Mouse (Mus musculus) left cerebral cortex, adult 11 months (tissue): ENCODE results near the gene Dcaf11.

ENCODE experiments used
- DNase-seq: peaks from one replicate; pipeline ENCODE4 v3.0.0; 2022; ENCODE audit warnings: low spot score

The Dcaf11 gene

GRCm38 (mm10) chr14:55557003-55557402, 2.8 kb upstream of the Dcaf11 start:
- DNase-seq, result peak; percentile 45

- DNase-seq, result no peak
Observed at GRCm38 (mm10) chr14:55557587-55557986, 2.2 kb upstream of the Dcaf11 start.

DNA sequence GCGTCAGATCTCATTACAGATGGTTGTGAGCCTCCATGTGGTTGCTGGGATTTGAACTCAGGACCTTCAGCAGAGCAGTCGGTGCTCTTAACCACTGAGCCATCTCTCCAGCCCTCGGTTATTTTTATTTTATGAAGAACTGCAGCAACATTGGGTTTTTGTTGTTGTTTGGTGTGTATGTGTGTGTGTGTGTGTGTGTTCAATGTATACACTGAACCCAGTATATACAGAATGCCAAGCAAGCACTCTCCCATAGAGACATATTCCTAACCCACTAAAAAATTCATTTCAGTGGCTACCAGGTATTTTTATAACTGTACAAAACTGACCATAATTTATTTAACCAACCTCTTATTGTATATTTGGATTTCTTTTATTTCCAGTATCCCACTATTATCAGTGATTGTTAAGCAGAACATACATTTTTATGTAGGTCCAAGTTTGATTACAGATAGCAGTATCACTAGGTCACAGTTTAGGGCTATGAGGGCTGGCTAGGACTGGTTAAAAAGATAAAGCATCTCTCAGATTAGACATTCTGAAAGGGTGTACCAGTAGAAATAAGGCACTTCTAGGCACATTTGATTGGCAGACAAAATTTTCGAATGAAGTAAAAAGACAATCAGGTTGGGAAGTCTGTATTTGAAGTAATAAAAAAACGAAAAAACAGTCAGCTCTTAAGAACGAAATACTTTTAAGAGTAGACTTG, 912 bp upstream of the Dcaf11 start:
- no peak for DNase-seq

- DNase-seq, result peak; percentile 99
Observed at GRCm38 (mm10) chr14:55560202-55561073, 632 bp downstream of the Dcaf11 start, which contains the start of gene A730061H03Rik. Gene A730061H03Rik, minus strand, starts transcription at chr14:55560406.

DNA sequence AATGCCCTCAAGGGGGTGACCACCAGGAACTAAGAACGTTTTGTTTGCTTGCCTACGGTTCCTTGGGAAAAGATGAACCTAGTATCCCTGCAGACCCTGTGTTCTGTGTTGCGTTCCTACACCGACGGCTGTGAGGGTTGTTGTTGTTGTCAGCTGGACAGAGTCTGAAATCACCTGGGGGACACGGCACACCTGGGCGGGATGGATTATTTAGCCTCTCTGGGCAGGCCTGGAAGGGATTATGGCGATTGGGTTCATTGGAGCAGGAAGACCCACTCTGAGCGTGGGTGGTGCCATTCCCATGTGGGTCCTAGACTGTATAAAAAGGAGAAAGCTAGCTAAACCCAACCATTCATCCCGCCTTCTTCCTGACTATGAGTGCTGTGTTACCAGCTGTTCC, 2.1 kb downstream of the Dcaf11 start:
- no peak for DNase-seq

GRCm38 (mm10) chr14:55563249-55563648, 3.4 kb downstream of the Dcaf11 start:
- no peak for DNase-seq

DNA sequence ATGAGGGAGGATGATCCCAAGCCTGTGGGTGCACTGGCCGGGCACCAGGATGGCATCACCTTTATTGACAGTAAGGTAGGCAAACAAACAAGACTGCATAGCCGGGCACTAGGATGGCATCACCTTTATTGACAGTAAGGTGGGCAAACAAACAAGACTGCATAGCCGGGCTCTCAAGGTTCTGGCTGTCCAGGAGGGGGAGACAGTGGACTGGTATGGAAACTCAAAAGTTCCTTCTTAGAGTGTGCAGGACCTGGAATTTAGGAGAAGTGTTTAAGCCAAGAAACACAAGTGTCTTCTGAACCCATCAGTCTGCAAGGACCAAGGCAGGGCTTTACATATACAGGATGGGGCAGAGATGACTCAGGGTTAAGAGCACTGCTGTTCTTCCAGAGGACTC, 5.9 kb downstream of the Dcaf11 start:
- no peak for DNase-seq

- no peak for DNase-seq
Observed at GRCm38 (mm10) chr14:55567496-55567895, 7.7 kb downstream of the Dcaf11 start.

GRCm38 (mm10) chr14:55570588-55570987, 10.8 kb downstream of the Dcaf11 start:
- no peak for DNase-seq

DNA sequence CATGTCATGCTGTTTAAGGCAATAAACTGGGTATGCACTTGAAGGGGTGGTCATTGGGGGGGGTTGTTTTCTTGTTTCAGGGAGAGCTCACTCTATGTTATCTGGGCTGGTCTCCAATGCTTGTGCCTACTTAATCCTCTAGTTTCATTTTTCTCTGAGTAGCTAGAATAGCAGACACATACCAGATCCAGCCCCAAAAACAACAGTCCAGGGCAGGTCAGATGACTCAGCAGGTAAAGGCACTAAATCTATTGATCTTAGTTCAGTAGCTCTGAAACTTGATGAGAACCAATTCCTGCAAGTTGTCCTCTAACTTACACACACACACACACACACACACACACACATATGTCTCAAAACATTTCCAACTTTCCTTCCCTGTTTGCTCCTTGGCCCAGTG, 12.0 kb downstream of the Dcaf11 start:
- no peak for DNase-seq

DNA sequence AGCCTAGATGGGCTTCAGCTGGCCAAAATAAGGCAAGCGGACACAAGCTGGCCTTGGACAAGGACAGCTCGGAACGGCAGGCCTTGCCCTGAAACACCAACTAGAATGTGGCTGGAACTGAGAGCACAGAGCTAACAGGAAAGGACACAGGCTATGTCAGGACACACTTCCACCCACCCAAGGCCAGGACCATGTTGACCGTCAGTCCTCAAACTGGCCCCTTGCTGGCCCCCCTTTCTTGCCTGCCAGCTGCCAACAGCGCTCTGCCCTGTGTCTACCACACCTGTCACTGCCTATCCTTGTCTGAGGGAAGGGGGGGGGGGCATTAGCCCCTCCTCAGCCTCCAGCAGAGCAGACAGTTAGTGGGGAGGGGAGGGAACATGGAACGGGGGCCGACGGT, 15.5 kb downstream of the Dcaf11 start, which contains the start of gene Fitm1:
TSS of gene Fitm1 (plus strand) at position 316 of the 400 bp plus-strand sequence.
- DNase-seq, result no peak

GRCm38 (mm10) chr14:55575711-55576110, 15.9 kb downstream of the Dcaf11 start:
- DNase-seq, result no peak

DNA sequence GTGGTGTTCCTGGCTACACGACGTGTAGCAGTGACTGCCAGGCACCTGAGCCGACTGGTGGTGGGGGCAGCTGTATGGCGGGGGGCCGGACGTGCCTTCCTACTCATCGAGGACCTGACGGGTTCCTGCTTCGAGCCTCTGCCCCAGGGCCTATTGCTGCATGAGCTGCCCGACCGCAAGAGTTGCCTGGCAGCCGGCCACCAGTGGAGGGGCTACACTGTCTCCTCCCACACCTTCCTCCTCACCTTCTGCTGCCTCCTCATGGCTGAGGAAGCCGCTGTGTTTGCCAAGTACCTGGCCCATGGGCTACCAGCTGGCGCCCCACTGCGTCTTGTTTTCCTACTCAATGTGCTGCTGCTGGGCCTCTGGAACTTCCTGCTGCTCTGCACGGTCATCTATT, 16.6 kb downstream of the Dcaf11 start:
- no peak for DNase-seq

DNA sequence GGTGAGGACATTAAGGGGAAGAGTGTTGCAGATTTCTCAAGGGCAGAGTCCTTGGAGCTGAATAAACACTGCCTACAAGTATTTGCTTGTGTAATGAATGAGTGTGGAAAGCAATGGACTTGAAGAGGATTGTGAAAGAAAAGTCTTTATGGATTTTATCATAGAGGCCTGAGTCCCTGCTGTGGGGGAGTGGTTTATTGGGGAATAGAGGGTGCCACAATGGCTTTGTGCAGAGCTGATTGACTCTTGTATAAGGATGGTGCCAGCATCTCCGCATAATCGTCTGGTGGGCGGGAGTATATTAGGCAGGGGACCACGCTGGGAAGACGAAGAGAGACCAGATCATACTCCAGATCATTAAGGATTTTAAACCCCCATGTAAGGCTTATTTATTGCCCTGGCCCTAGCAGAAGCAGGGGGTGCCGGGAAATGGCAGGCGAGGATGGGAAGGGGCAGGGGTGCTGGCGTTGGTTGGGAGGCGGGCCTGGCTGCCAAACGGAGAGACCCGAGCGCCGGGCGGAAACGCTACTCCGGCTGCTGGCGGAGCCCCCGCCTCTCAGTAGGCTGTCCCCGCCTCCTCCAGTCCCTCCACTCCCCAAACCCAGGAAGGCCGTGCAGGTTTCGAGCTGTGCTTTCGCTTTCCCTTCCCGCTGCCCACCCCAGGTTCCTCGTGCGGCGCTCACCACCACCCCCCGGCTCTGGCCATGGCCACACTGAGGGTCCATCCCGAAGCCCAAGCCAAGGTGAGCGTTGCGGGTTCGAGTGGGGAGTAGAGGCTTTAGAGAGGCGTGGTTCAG, 18.3 kb downstream of the Dcaf11 start, which contains the start of gene Psme1:
TSS of gene Psme1 (plus strand) at position 253 of the 797 bp plus-strand sequence.
- DNase-seq, result peak; percentile 51

DNA sequence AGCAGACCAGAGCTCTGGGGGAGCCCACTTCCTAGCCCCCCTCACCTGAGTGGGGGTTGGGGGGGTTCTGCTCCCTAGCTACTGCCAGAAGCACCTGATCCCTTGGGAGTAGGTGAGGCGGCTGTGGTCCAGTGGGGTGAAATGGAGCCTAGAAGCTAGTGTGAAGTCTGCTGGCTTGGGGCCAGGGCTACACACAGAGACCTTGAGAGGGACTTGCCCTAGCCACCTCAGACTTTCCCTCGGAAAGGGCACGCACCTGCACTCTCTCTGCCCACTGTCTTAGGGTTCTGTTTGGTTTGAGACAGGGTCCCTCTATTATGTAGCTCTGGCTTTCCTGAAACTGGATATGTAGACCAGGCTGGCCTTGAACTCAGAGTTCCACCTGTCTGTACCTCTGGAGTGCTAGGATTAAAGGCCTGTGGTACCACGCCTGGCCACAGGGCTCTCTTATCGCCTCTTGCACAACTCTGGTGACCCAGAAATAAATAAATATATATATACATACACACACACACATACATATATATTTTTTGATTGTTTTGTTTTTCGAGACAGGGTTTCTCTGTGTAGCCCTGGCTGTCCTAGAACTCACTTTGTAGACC, 19.0 kb downstream of the Dcaf11 start:
- no peak for DNase-seq

DNA sequence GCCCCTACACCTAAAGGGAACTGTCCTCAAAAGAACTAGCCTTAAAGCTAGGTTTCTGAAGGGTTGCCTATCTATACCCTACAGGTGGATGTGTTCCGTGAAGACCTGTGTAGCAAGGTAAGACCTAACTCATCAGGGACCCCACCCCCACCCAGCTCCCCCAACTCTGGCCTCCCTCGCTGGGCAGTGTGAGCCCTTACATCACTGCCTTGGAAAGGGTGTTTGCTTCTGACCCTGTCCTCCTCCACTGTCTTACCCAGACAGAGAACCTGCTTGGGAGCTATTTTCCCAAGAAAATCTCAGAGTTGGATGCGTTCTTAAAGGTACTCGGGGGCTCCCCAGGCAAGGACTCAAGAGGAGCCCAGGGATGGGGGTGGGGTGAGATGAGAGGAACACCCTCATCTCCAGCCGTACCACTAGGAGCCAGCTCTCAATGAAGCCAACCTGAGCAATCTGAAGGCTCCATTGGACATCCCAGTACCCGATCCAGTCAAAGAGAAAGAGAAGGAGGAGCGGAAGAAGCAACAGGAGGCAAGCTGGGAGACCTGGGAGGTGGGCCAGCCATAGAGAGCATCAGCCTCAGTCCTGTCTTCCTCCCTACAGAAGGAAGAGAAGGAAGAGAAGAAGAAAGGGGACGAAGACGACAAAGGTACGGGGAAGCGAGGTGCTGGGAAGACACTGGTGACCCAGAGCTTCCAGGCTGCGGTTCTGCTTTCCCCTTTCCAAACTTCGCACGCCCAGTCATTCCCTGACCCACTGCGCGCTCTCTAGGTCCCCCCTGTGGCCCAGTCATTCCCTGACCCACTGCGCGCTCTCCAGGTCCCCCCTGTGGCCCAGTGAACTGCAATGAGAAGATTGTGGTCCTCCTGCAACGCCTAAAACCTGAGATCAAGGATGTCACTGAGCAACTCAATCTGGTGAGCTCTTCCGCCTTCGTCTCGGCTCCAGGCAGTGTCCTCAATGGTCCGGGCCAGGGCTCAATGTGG, 20.0 kb downstream of the Dcaf11 start:
- DNase-seq, result no peak

- DNase-seq, result no peak
Observed at GRCm38 (mm10) chr14:55580731-55581130, 20.9 kb downstream of the Dcaf11 start.

DNA sequence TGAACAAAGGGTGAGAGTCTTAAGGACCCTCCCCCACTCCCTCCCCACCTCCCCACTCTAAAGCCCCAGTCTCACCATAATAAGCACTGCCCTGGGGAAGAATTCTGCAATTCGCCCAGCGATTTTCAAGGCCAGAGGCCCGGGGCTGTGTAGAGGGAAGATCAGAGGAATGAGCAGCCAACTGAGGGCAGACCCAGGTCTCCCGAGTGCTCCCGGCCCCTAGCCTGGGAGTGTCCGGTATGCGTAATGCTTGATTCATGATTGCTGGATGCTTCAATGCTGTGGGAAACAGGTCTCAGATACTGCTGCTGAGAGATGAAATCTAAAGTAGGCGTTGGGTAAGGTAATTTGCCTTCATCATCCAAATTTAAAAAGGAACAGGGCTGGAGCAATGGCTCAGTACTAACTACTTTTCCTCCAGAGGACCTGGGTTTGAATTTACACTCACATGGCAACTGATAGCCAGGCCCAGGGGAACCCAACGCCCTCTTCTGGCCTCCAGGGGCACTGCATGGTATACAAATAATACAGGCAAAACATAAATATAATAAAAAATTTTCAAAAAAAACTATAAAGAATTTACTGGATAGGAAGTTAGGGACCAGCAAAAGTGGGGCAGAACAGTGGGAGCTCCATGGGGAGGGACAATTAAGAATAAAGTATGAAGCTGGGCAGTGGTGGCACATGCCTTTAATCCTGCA, 22.3 kb downstream of the Dcaf11 start:
- no peak for DNase-seq

DNA sequence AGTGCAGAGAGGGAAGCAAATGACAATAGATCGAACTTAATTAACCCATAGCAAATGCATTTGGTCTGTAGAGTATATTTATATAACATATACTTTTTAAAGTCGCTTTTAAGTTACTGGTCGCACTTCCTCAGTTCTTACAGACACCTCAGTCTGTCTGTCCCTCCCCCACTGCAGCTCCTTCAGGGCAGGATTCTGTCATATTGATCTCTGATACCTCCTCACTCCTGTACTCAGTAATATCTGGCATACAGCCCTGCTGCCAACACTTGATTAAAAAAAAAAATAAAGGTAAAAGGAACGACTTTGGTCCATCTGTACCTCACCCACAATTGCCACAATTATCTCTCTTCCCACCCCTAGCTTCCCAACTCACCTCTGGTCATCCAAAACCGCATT, 24.5 kb downstream of the Dcaf11 start:
- no peak for DNase-seq
